Mouse (Mus musculus) embryonic facial prominence, embryonic 11.5 days (tissue): ENCODE measurements around the gene Zfy1. TPM values are rescaled to one million over a fixed set of nuclear protein-coding genes. Genes with fewer than 3 reads are reported as not detected.
"Not testable (repeated sequence)": the region's sequence is repeated elsewhere in the genome, so short reads cannot be mapped to it uniquely, and the experiment has no call there.

Source experiments
- ATAC-seq: fragments of 200-750 bp; cut with Nextera tagmentation; replicated peaks from 2 replicates; pipeline ENCODE4 v1.8.0; 2017; ENCODE audit warnings: low read depth; ENCODE audit not compliant: insufficient number of reproducible peaks, low FRiP score, low TSS enrichment
- DNase-seq: peaks from one replicate; pipeline ENCODE4 v3.0.0-alpha.2; 2015; ENCODE audit warnings: low spot score
- H3K27ac ChIP-seq: fragments of 300-500 bp; sonication (generic); replicated peaks from 2 replicates; pipeline ENCODE4 v1.5.1; 2014; ENCODE audit warnings: mild to moderate bottlenecking, low read depth, low read length, control low read depth
- H3K27me3 ChIP-seq: fragments of 300-500 bp; sonication (generic); 2 replicates; pipeline ENCODE4 v1.6.1; 2014; ENCODE audit warnings: mild to moderate bottlenecking, low read length, moderate library complexity, mixed read lengths; ENCODE audit not compliant: control insufficient read depth, insufficient read depth
- H3K36me3 ChIP-seq: fragments of 300-500 bp; sonication (generic); replicated peaks from 2 replicates; pipeline ENCODE4 v1.6.1; 2014; ENCODE audit warnings: low read depth, mild to moderate bottlenecking, low read length, moderate library complexity, mixed read lengths; ENCODE audit not compliant: control insufficient read depth, insufficient read depth
- H3K4me1 ChIP-seq: fragments of 300-500 bp; sonication (generic); 2 replicates; pipeline ENCODE4 v1.6.1; 2014; ENCODE audit warnings: low read length, mixed read lengths; ENCODE audit not compliant: control insufficient read depth, insufficient read depth
- H3K4me2 ChIP-seq: fragments of 300-500 bp; sonication (generic); 2 replicates; pipeline ENCODE4 v1.6.1; 2014; ENCODE audit warnings: low read depth, mild to moderate bottlenecking, control low read depth, low read length, moderate library complexity
- H3K4me3 ChIP-seq: fragments of 300-500 bp; sonication (generic); 2 replicates; pipeline ENCODE4 v1.5.1; 2014; ENCODE audit warnings: low read depth, low read length, control low read depth
- H3K9ac ChIP-seq: fragments of 300-500 bp; sonication (generic); replicated peaks from 2 replicates; pipeline ENCODE4 v1.6.1; 2014; ENCODE audit warnings: mild to moderate bottlenecking, control low read depth, low read length
- H3K9me3 ChIP-seq: fragments of 300-500 bp; sonication (generic); replicated peaks from 2 replicates; pipeline ENCODE4 v1.6.1; 2016; ENCODE audit warnings: mild to moderate bottlenecking, low read length, inconsistent platforms, mixed read lengths; ENCODE audit not compliant: control insufficient read depth
- WGBS: fragments of 180-500 bp; shearing (Covaris S2); extraction: QIAGEN DNeasy Blood & Tissue Kit; methylation state at CpG from one replicate; pipeline ENCODE4 v1.1.7; 2014; 5-methylcytosine and 5-hydroxymethylcytosine counted together
- polyA plus RNA-seq: library from polyadenylated mRNA; unstranded; fragments of >200 nt; fragmentation: Nextera tagmentation; extraction: Ambion mirVana; gene quantifications from 2 replicates; pipeline ENCODE4 v1.2.1, GENCODE M21; 2014

Zfy1 gene
- not detected in 2 replicates for polyA plus RNA-seq

DNA sequence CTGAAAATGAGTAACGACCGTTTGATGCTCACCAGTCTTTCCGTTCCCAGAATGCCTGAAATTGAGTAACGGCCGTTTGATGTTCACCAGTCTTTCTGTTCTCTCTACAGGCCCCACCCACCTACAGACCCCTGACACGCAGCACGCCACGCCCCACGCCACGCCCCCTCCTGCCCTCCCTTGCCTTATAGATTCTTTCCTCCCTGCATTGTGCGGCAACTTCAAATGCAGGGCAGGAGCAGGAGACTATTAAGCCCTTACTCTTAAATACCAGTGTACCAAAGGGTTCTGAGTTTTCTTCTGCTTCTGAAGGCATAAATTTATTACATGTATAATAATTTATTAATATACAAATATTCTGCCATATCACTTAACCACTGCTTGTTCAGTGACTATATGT lies at the start of gene Zfy1:
Zfy1 (minus strand) TSS at position 101 of the 400 bp plus-strand sequence.
- not testable (repeated sequence) for H3K4me2 ChIP-seq, H3K36me3 ChIP-seq, H3K9me3 ChIP-seq, DNase-seq, H3K27me3 ChIP-seq, H3K27ac ChIP-seq, H3K4me3 ChIP-seq, H3K4me1 ChIP-seq, H3K9ac ChIP-seq, ATAC-seq
- no CpG with 5 or more reads among the region's 11 CpGs for WGBS

DNA sequence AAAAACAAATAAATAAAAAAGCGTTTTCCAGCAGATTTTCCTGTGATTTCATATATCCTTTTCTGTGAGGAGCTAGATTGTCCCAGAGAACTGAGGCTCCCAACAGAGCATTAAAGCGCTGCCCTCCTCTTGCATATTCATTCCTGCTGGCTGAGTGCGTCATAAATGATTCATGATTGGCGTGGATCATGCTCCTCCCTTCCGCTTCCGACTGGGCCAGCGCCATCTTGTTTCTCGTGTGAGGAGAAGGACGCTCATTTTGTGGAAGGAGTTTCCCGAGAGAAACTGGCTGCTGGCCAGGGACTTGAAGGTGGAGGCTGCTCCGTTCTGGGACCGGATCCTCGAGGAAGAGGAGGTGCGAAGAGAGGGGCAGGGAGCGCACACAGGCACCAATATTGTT lies 21.2 kb upstream of the Zfy1 start, which contains the start of gene Uba1y:
Uba1y (plus strand) TSS at position 254 of the 400 bp plus-strand sequence.
- no peak within 1 kb of the TSS for H3K27ac ChIP-seq
- H3K9ac ChIP-seq, result no peak within 1 kb of the TSS
- H3K27me3 ChIP-seq, result no peaks in the 10 kb centered on the region
- DNase-seq, result no peak
- H3K4me3 ChIP-seq, result no peak within 1 kb of the TSS
- no peaks in the 10 kb centered on the region for H3K4me1 ChIP-seq
- ATAC-seq, result no peak
- no peaks in the 10 kb centered on the region for H3K36me3 ChIP-seq
- H3K9me3 ChIP-seq, result no peaks in the 10 kb centered on the region
- WGBS, result 90% methylated on average over 8 of the region's 15 CpGs
- no peak within 1 kb of the TSS for H3K4me2 ChIP-seq

DNA sequence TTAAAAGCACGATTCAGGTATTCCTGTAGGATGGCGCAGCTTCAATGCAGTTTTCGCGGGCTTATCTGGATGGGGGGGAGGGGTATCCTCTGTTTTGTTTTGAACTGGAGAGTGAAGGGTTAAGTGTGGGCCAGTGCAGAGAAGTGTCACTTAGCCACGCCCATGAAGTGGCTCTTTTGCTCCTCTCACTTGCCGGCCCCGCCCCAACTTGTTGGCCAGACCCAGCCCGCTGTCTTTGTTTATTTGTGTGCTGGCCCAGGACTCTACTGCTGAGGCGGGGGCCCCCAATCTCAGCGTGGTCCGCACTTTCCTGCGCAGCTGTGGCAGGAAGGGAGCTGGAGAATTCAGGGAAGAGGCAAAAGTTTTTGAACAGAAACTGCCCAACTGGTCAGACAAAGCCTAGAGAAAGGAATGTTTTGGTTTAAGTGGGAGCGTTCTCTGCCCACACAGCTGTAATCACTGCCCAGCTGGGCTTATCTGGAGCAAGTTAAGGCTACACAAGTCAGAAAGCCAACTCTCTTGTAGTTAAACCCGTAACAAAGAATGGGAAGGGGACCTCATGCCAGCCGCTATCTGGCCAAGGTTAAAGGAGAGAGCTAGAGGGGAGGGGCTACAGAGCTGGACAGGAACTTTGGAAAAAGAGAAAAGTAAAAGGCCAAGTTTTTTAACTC lies 11.9 kb upstream of the Zfy1 start:
- WGBS, result 0% methylated on average over 11 of the region's 15 CpGs
- no peak overlapping the region for H3K4me3 ChIP-seq
- ATAC-seq, result peak; percentile 89

More for the DNA sequence above, 11.9 kb upstream of the Zfy1 start:
- Histone ChIP-seq H3K27ac (no peak overlapping the region), H3K9ac (no peak overlapping the region), H3K27me3 (no peaks in the 10 kb centered on the region), H3K4me1 (no peaks in the 10 kb centered on the region), H3K4me2 (peak overlapping the region; percentile 27), H3K9me3 (no peaks in the 10 kb centered on the region), H3K36me3 (no peaks in the 10 kb centered on the region)
- peak; percentile 63 for DNase-seq

Other genes starting within 250 kb of the Zfy1 start
- not detected in 2 replicates for gene Uba1y, start 21.2 kb upstream of the Zfy1 start, polyA plus RNA-seq
- gene Kdm5d, start 100.4 kb upstream of the Zfy1 start, polyA plus RNA-seq, result 12.2 and 15.3 TPM in 2 replicates
- 27.7 and 29.8 TPM in 2 replicates for gene Eif2s3y, start 213.1 kb upstream of the Zfy1 start, polyA plus RNA-seq